Mouse (Mus musculus) adrenal gland, adult 8-10 months (tissue): ENCODE data around the gene Gm21797. TPM values are rescaled to one million over a fixed set of nuclear protein-coding genes. Genes with fewer than 3 reads are reported as not detected.
"Not testable (repeated sequence)": the region's sequence is repeated elsewhere in the genome, so short reads cannot be mapped to it uniquely, and the experiment has no call there.

Experiments
- DNase-seq: peaks from one replicate; pipeline ENCODE4 v3.0.0; 2022
- total RNA-seq, 4 experiments: library from RNA; stranded (reverse); gene quantifications; 2 replicates each; pipeline ENCODE4 v1.2.4; 2022

The Gm21797 gene
- total RNA-seq: not detected

DNA sequence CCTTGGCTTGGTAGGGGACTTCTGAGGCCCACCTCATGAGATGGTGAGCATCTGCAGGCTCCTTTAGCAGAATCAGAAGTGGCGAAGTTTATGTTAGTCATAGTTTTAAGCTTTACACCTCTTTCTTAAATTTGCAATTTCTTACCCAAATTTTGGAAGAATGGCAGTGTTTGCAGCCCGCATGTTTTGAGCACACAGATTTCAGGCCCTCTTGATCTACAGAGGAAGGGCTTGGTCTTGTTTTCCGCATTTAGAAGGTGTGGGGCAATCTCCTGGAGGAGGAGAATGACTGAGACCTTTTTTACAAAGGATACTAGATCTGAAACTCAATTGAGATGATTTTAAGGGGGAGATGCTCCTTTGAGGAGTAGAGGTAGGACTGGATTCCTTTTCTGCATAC is at the start of gene Gm21797:
Gm21797 (minus strand) TSS at position 101 of the 400 bp plus-strand sequence.
- DNase-seq: not testable (repeated sequence)

DNA sequence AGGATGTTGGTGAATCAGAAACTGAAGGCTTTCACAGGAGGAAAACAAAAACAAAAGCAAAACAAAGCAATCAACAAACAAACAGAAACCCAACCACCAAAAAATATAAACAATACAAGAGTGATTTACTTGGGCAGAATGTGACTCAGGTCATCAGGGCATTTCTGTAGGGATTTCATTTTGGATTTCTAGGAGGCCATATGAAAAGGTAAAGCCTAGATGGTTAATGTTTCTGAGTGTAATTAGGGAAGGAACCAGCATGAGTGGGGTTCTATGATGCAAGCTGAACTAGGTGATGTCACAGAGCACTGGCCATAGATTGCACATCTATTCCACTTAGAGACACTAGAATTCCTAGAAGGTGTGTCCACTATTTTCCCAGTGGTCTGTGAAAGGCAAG is 29.0 kb upstream of the Gm21797 start, which contains the start of gene Gm20795:
Gm20795 (plus strand) TSS at position 301 of the 400 bp plus-strand sequence.
- not testable (repeated sequence) for DNase-seq

Other genes starting within 250 kb of the Gm21797 start
- gene Gm21852, start 123.8 kb downstream of the Gm21797 start, total RNA-seq: not detected
- not detected for gene Gm20795, start 29.1 kb upstream of the Gm21797 start, total RNA-seq